Mouse (Mus musculus) liver, postnatal 0 days (tissue): ENCODE data around the gene Npr3. TPM values are rescaled to one million over a fixed set of nuclear protein-coding genes. Genes with fewer than 3 reads are reported as not detected.

Experiments
- ATAC-seq: fragments of 200-750 bp; cut with Nextera tagmentation; 2 replicates; pipeline ENCODE4 v1.8.0; 2017; ENCODE audit warnings: mild to moderate bottlenecking, moderate library complexity
- DNase-seq: peaks from one replicate; pipeline ENCODE4 v3.0.0-alpha.2; 2016
- H3K27ac ChIP-seq: fragments of 300-500 bp; sonication (generic); 2 replicates; pipeline ENCODE4 v1.5.1; 2014; ENCODE audit warnings: antibody characterized with exemption, moderate library complexity, mild to moderate bottlenecking, low read depth
- H3K27me3 ChIP-seq: fragments of 300-500 bp; sonication (generic); 2 replicates; pipeline ENCODE4 v1.6.1; 2014; ENCODE audit warnings: low read length, control low read depth, mixed read lengths; ENCODE audit not compliant: insufficient read depth
- H3K36me3 ChIP-seq: fragments of 300-500 bp; sonication (generic); replicated peaks from 2 replicates; pipeline ENCODE4 v1.6.1; 2014; ENCODE audit warnings: mild to moderate bottlenecking, control low read depth, low read length, moderate library complexity, mixed read lengths; ENCODE audit not compliant: insufficient read depth
- H3K4me1 ChIP-seq: fragments of 300-500 bp; sonication (generic); 2 replicates; pipeline ENCODE4 v1.6.1; 2014; ENCODE audit warnings: antibody characterized with exemption, mild to moderate bottlenecking, control low read depth; ENCODE audit not compliant: insufficient read depth
- H3K4me2 ChIP-seq: fragments of 300-500 bp; sonication (generic); 2 replicates; pipeline ENCODE4 v1.6.1; 2014; ENCODE audit warnings: low read depth, mild to moderate bottlenecking, low read length, moderate library complexity, mixed read lengths
- H3K4me3 ChIP-seq: fragments of 300-500 bp; sonication (generic); 2 replicates; pipeline ENCODE4 v1.5.1; 2014; ENCODE audit warnings: low read depth, low read length
- H3K9ac ChIP-seq: fragments of 300-500 bp; sonication (generic); replicated peaks from 2 replicates; pipeline ENCODE4 v1.6.1; 2014; ENCODE audit warnings: mild to moderate bottlenecking, moderate library complexity
- H3K9me3 ChIP-seq: fragments of 300-500 bp; sonication (generic); 2 replicates; pipeline ENCODE4 v1.6.1; 2016; ENCODE audit warnings: mild to moderate bottlenecking, control low read depth, low read length, mixed read lengths
- CTCF ChIP-seq: sonication (generic); IDR thresholded peaks from 2 replicates; pipeline ENCODE4 v1.5.1; 2016; ENCODE audit warnings: antibody characterized with exemption, low read depth
- EP300 ChIP-seq: IDR thresholded peaks from 2 replicates; pipeline ENCODE4 v1.6.1; 2016; ENCODE audit warnings: antibody characterized with exemption, low read depth, mild to moderate bottlenecking
- WGBS: fragments of 180-500 bp; shearing (Covaris S2); extraction: QIAGEN DNeasy Blood & Tissue Kit; methylation state at CpG from one replicate; pipeline ENCODE4 v1.1.7; 2014; ENCODE audit not compliant: insufficient replicate concordance; 5-methylcytosine and 5-hydroxymethylcytosine counted together
- polyA plus RNA-seq: library from polyadenylated mRNA; unstranded; fragments of >200 nt; fragmentation: Nextera tagmentation; extraction: Ambion mirVana; gene quantifications from 2 replicates; pipeline ENCODE4 v1.2.1, GENCODE M21; 2015

Npr3 gene
- polyA plus RNA-seq, 1 experiment from 2014 or later: 0.85 TPM

DNA sequence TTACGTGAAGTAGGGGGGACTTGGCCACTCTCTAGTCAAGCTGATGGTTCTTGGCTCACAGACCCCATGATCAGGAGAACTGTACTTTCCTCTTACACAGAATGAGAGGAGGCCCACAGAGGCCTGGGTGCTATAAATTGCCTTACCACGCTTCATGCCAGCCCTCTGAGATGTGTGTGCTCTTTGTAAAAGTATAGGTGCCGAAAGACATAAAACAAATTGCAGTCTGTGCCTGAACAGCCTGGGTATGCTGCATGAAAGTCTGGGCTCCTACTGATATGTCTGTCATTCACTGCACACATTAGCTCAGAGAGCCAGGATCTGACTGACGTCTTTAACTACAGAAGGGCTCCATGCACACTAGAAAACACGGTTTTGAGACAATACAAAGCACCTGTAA, 9.9 kb downstream of the Npr3 start:
- no peaks in the 10 kb centered on the region for H3K36me3 ChIP-seq
- no peaks in the 10 kb centered on the region for H3K4me1 ChIP-seq
- H3K27ac ChIP-seq: no peak overlapping the region
- H3K9me3 ChIP-seq: no peaks in the 10 kb centered on the region
- H3K27me3 ChIP-seq: peaks cover under 1% of the 10 kb centered on the region; the same call in 1 of the 2 replicates
- no peak overlapping the region for H3K4me3 ChIP-seq
- no peak overlapping the region for H3K4me2 ChIP-seq
- H3K9ac ChIP-seq: no peak overlapping the region
- no peak for TF ChIP-seq CTCF
- TF ChIP-seq EP300: no peak
- no peak for DNase-seq
- 69% methylated on average over 5 of the region's 5 CpGs for WGBS
- ATAC-seq: no peak

DNA sequence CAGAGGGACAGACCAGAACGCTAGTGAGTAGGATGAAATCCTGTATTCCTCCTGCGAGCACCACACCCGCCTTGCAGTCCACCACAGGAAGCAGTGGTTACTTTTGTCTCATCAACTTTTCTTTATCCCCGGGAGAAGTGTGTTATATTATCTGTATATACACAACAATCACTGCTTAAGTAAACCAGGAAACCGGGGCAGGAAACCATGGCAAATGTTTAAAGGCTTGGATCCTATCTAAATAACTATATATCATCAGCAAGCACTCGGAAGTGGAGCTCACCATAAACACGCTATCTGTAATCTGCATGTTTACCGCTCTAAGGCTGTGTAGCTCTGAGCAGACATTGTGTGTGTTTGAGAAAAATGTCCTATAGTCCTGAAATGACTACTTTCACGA, 13.1 kb downstream of the Npr3 start:
- no peak for ATAC-seq
- H3K9me3 ChIP-seq: no peaks in the 10 kb centered on the region
- DNase-seq: no peak
- H3K4me2 ChIP-seq: no peak overlapping the region
- H3K9ac ChIP-seq: no peak overlapping the region
- H3K36me3 ChIP-seq: no peaks in the 10 kb centered on the region
- H3K4me3 ChIP-seq: no peak overlapping the region
- no peaks in the 10 kb centered on the region for H3K4me1 ChIP-seq
- 37% methylated on average over 9 of the region's 9 CpGs for WGBS
- no peak overlapping the region for H3K27ac ChIP-seq
- TF ChIP-seq CTCF: no peak
- no peak for TF ChIP-seq EP300
- no peaks in the 10 kb centered on the region for H3K27me3 ChIP-seq

DNA sequence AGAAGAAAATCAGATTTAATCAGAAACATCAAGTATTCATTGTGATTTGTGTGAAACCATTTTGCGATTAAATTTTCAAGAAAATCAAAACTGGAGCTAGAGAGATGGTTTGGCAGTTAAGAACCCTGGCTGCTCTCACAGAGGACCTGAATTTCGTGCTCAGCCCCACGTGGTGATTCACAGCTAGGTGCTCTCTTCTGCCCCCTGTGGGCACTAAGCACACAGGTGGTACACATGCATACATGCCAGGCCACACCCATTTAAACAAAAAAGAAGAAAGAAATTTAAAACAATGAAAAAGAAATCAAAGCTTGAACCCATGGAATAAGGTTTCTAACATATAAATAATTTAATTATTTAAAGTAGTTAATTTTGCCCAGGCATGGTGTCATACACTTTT, 15.7 kb downstream of the Npr3 start:
- DNase-seq: no peak
- Histone ChIP-seq H3K4me1 (no peaks in the 10 kb centered on the region), H3K9ac (no peak overlapping the region), H3K9me3 (no peaks in the 10 kb centered on the region), H3K36me3 (no peaks in the 10 kb centered on the region), H3K4me2 (no peak overlapping the region), H3K27me3 (no peaks in the 10 kb centered on the region), H3K27ac (no peak overlapping the region), H3K4me3 (no peak overlapping the region)
- TF ChIP-seq CTCF: peak; percentile 26
- TF ChIP-seq EP300: no peak
- ATAC-seq: no peak
- WGBS: 58% methylated on average over 3 of the region's 3 CpGs

GRCm38 (mm10) chr15:11882508-11883205, 24.4 kb downstream of the Npr3 start:
- DNase-seq (no peak), ATAC-seq (no peak)
- TF ChIP-seq EP300 (no peak), CTCF (no peak)
- Histone ChIP-seq H3K9me3 (no peaks in the 10 kb centered on the region), H3K4me1 (no peaks in the 10 kb centered on the region), H3K9ac (no peak overlapping the region), H3K36me3 (no peaks in the 10 kb centered on the region), H3K4me3 (no peak overlapping the region), H3K4me2 (no peak overlapping the region), H3K27ac (no peak overlapping the region), H3K27me3 (no peaks in the 10 kb centered on the region)
- 77% methylated on average over 10 of the region's 10 CpGs for whole genome bisulfite sequencing

GRCm38 (mm10) chr15:11881822-11882221, 25.3 kb downstream of the Npr3 start:
- H3K4me2 ChIP-seq: no peak overlapping the region
- WGBS: 90% methylated on average over 6 of the region's 6 CpGs
- H3K9me3 ChIP-seq: no peaks in the 10 kb centered on the region
- ATAC-seq (no peak), DNase-seq (no peak)
- TF ChIP-seq CTCF (no peak), EP300 (no peak)
- H3K27ac ChIP-seq: no peak overlapping the region
- no peaks in the 10 kb centered on the region for H3K36me3 ChIP-seq
- H3K4me3 ChIP-seq: no peak overlapping the region
- no peaks in the 10 kb centered on the region for H3K4me1 ChIP-seq
- no peak overlapping the region for H3K9ac ChIP-seq
- H3K27me3 ChIP-seq: no peaks in the 10 kb centered on the region

GRCm38 (mm10) chr15:11878334-11878733, 28.8 kb downstream of the Npr3 start:
- 83% methylated on average over 1 of the region's 1 CpGs for WGBS
- no peak overlapping the region for H3K4me2 ChIP-seq
- no peak for TF ChIP-seq CTCF
- no peak for TF ChIP-seq EP300
- no peak overlapping the region for H3K4me3 ChIP-seq
- H3K27me3 ChIP-seq: no peaks in the 10 kb centered on the region
- no peak overlapping the region for H3K27ac ChIP-seq
- no peak for ATAC-seq
- H3K9me3 ChIP-seq: peaks cover 4% of the 10 kb centered on the region; the same call in 1 of the 2 replicates
- H3K9ac ChIP-seq: no peak overlapping the region
- no peaks in the 10 kb centered on the region for H3K36me3 ChIP-seq
- no peaks in the 10 kb centered on the region for H3K4me1 ChIP-seq
- no peak for DNase-seq
